Mouse (Mus musculus): ENCODE results near the gene Coro2b. TPM values are rescaled to one million over a fixed set of nuclear protein-coding genes. Genes with fewer than 3 reads are reported as not detected.
"Not testable (repeated sequence)": the region's sequence is repeated elsewhere in the genome, so short reads cannot be mapped to it uniquely, and the experiment has no call there.

Coro2b gene
- polyA plus RNA-seq, 1 experiment from 2014 or later = 5.8 TPM

GRCm38 (mm10) chr9:62460086-62460485, 76.8 kb downstream of the Coro2b start:
- no peaks in the 10 kb centered on the region for H3K27me3 ChIP-seq (replicated peaks)
- H3K4me1 ChIP-seq (replicated peaks) = peaks cover 25% of the 10 kb centered on the region
- H3K4me2 ChIP-seq = no peak overlapping the region
- H3K36me3 ChIP-seq = no peaks in the 10 kb centered on the region
- no peak overlapping the region for H3K27ac ChIP-seq (ENCODE audit: poor library complexity, severe bottlenecking)
- WGBS = 83% methylated on average over 7 of the region's 7 CpGs
- no peak overlapping the region for H3K9ac ChIP-seq
- no peak overlapping the region for H3K4me3 ChIP-seq
- no peaks in the 10 kb centered on the region for H3K9me3 ChIP-seq (replicated peaks)
- no peak for ATAC-seq (ENCODE audit: insufficient number of reproducible peaks, low FRiP score)

DNA sequence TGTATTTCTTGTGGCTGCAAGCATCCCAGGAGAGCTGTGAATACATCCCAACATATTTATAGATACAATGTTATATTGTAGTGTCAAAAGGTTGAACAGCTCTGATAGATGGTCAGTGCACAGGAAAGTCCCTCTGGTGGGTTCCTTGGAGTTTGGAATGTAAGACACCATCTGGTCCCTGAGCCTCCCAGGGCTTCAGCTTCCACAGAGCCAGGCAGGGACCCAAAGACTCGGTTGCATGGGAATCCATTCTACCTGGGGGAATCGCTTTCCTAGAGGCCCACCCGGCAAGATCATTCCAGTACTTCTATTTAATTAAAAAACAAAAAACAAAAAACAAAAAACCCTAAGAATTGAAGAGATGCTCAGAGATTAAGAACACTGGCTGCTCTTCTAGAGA, 78.4 kb downstream of the Coro2b start:
- H3K27me3 ChIP-seq (replicated peaks) = no peaks in the 10 kb centered on the region
- WGBS = 86% methylated on average over 3 of the region's 3 CpGs

DNA sequence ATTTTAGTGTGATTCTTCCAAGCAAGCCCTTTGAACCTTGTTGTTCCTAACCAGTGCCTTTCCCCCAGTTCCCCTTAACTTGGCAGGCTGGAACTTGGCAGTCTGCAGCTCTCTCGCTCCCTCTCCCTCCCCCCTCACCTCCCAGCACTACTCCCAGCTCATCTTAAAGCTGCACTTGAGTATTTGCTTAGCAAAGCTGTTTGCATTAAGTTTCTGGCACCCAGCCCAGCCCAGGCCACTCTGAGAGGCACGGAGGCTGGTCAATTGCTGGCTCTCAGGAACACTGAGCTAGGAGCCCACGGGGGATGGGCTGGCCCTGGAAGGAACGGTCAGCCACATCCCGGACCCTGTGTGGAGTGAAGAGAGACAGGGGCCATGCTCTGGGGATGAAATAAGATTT, 80.8 kb downstream of the Coro2b start:
- Histone ChIP-seq H3K9me3 (replicated peaks) (no peaks in the 10 kb centered on the region), H3K4me2 (peak overlapping the region; percentile 20; the same call in 1 of the 2 replicates), H3K27ac (ENCODE audit: poor library complexity, severe bottlenecking) (peak overlapping the region; percentile 81), H3K4me3 (no peak overlapping the region), H3K9ac (no peak overlapping the region), H3K27me3 (replicated peaks) (no peaks in the 10 kb centered on the region), H3K36me3 (no peaks in the 10 kb centered on the region), H3K4me1 (replicated peaks) (peaks cover 53% of the 10 kb centered on the region)
- peak; percentile 68 for ATAC-seq (ENCODE audit: insufficient number of reproducible peaks, low FRiP score)
- 12% methylated on average over 5 of the region's 5 CpGs for WGBS

More for the DNA sequence above, 78.4 kb downstream of the Coro2b start:
- no peak for ATAC-seq (ENCODE audit: insufficient number of reproducible peaks, low FRiP score)
- Histone ChIP-seq H3K9me3 (replicated peaks) (no peaks in the 10 kb centered on the region), H3K4me2 (no peak overlapping the region), H3K4me3 (no peak overlapping the region), H3K27ac (ENCODE audit: poor library complexity, severe bottlenecking) (no peak overlapping the region), H3K36me3 (no peaks in the 10 kb centered on the region), H3K9ac (no peak overlapping the region), H3K4me1 (replicated peaks) (peaks cover 41% of the 10 kb centered on the region)

DNA sequence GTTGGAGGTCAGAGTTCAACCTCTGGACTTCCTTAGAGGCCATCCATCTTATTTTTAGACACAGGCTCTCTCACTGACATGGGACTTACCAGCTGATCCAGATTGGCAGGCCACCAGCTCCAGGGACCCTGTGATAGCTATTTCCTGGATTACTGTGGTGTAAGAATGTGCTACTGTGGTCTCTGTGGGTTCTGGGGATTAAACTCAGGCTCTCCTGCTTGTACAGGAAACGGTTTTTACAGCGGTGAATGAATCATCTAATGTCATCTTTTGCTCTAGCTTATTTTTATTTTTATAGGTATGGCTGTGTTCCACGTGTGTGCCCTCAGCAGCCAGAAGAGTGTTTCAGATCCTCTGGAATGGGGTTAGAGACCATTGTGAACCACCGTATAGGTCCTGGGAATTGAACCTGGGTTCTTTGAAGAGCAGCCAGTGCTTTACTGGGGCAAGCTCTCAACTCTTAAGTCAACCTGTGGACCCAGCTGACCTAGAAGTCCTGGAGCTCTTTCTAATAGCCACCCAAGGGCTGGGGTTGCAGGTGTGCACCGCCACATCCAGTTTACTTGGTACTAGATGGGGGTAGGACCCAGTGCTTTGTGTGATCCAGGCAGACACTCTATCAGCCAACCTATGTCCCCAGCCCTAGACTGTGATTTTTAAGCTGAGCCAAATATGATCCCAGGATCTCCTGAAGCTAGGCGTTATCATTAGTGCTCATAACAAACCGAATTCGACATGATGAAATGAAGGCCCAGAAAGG, 81.5 kb downstream of the Coro2b start:
- peak overlapping the region; percentile 81 for H3K27ac ChIP-seq (ENCODE audit: poor library complexity, severe bottlenecking)
- H3K4me3 ChIP-seq = no peak overlapping the region
- H3K9ac ChIP-seq = no peak overlapping the region
- H3K9me3 ChIP-seq (replicated peaks) = no peaks in the 10 kb centered on the region
- H3K27me3 ChIP-seq (replicated peaks) = no peaks in the 10 kb centered on the region
- peak overlapping the region; percentile 20; the same call in 1 of the 2 replicates for H3K4me2 ChIP-seq
- 73% methylated on average over 8 of the region's 8 CpGs for WGBS
- peaks cover 53% of the 10 kb centered on the region for H3K4me1 ChIP-seq (replicated peaks)
- ATAC-seq (ENCODE audit: insufficient number of reproducible peaks, low FRiP score) = 0 out of 2 replicates have a peak, but pooled peaks have one; percentile 38
- H3K36me3 ChIP-seq = no peaks in the 10 kb centered on the region

DNA sequence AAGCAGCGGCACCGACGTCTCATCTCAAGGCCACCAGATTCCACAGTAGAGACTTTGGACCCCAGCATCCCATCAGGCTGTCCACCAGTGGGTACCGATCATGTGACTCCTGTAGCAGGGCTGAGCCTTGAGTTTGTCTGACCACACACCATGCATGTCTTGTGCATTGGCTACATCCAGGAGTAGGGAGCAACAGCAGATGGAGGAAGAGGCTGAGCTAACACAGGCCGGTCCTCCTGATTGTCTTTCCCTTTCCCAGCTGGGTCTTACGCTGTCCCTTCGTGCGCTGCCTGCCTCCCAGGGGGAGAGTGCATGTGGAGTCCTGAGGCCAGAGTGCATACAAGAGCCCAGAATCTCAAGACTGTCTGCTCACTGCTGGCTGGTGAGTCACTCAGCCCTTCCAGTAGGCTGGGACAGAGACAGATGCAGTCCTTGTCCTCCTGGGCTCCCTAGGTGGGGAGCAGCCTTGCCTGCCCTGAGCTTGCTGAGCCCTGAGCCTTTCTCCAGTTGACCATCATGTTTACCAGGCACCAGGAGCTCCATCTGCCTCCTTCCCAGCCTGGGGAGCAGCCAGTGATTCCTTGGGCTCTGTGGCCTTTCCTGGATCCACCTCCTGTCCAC, 84.4 kb downstream of the Coro2b start:
- H3K9ac ChIP-seq = peak overlapping the region; percentile 46
- H3K9me3 ChIP-seq (replicated peaks) = no peaks in the 10 kb centered on the region
- no peak overlapping the region for H3K4me2 ChIP-seq
- peaks cover 56% of the 10 kb centered on the region for H3K4me1 ChIP-seq (replicated peaks)
- H3K27me3 ChIP-seq (replicated peaks) = no peaks in the 10 kb centered on the region
- WGBS = 81% methylated on average over 8 of the region's 8 CpGs
- H3K4me3 ChIP-seq = no peak overlapping the region
- peak overlapping the region; percentile 89 for H3K27ac ChIP-seq (ENCODE audit: poor library complexity, severe bottlenecking)
- no peak for ATAC-seq (ENCODE audit: insufficient number of reproducible peaks, low FRiP score)
- H3K36me3 ChIP-seq = no peaks in the 10 kb centered on the region

DNA sequence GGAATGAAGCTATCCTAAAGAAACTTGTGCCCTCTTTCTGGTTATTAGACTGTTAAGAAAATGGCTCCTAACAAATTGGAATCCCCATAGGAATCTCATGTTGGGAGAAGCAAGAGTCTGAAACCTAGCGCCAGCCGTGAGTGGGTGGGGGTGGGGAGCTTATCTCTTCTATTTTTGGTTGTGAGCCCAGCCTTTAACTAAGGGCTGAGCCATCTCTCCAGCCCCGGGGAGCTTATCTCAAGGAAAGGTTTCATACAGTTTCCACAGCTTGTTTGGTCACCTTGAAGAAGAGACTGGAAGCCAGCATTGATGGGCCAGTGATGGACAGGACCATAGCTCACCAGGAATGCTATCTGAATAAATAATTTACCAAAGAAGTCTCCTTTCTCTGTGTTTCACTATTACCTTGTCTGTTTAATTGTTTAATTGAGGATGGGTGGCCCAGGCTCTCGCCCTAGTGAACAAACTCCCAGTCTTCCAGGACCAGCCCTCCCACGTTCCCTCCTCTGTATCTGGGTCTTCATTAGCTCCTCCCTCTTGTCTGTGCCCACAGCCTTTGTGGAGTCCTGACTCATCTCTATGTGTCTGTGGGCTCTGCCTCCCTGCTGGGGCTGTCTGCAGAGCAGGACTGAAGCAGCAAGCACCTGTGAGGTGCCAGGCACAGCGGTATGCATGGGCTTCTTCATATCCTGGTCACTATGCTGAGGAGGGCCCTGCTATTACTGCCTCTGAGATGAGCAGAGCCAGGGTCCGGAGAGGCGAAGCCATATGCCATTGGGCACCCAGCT, 85.1 kb downstream of the Coro2b start:
- Histone ChIP-seq H3K9ac (no peak overlapping the region), H3K27me3 (replicated peaks) (no peaks in the 10 kb centered on the region), H3K4me1 (replicated peaks) (peaks cover 56% of the 10 kb centered on the region), H3K27ac (ENCODE audit: poor library complexity, severe bottlenecking) (peak overlapping the region; percentile 89), H3K9me3 (replicated peaks) (no peaks in the 10 kb centered on the region), H3K36me3 (no peaks in the 10 kb centered on the region), H3K4me3 (no peak overlapping the region), H3K4me2 (peak overlapping the region; percentile 6)
- whole genome bisulfite sequencing = 43% methylated on average over 8 of the region's 8 CpGs
- no peak for ATAC-seq (ENCODE audit: insufficient number of reproducible peaks, low FRiP score)

DNA sequence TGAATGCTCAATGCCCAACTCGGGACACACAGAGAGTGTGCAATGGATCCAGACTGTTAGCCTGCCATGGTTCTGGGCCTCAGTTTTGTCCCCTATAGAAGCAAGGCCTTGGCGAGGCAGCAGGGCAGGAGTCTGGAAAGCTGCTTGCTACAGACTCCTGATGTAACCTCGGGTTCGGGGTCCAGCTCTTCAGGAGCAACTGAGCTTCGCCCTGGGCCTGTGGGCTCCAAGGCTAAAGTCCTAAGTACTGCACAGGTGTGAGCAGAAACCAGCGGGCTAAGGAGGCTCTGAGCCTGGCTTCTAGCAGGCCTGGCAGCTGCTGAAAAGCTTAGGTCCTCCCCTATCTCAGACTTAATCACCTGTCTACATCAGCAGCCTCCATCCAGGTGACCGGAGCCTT, 86.0 kb downstream of the Coro2b start:
- Histone ChIP-seq H3K27ac (ENCODE audit: poor library complexity, severe bottlenecking) (peak overlapping the region; percentile 89), H3K4me2 (peak overlapping the region; percentile 6; the same call in 1 of the 2 replicates), H3K4me3 (no peak overlapping the region), H3K36me3 (no peaks in the 10 kb centered on the region), H3K4me1 (replicated peaks) (peaks cover 56% of the 10 kb centered on the region), H3K9ac (peak overlapping the region; percentile 56; the same call in 1 of the 2 replicates), H3K9me3 (replicated peaks) (no peaks in the 10 kb centered on the region), H3K27me3 (replicated peaks) (no peaks in the 10 kb centered on the region)
- 0 out of 2 replicates have a peak, but pooled peaks have one; percentile 4 for ATAC-seq (ENCODE audit: insufficient number of reproducible peaks, low FRiP score)
- 61% methylated on average over 7 of the region's 7 CpGs for WGBS

GRCm38 (mm10) chr9:62450355-62450754, 86.5 kb downstream of the Coro2b start:
- H3K4me2 ChIP-seq = no peak overlapping the region
- no peak for ATAC-seq (ENCODE audit: insufficient number of reproducible peaks, low FRiP score)
- H3K4me3 ChIP-seq = no peak overlapping the region
- peak overlapping the region; percentile 89 for H3K27ac ChIP-seq (ENCODE audit: poor library complexity, severe bottlenecking)
- H3K27me3 ChIP-seq (replicated peaks) = no peaks in the 10 kb centered on the region
- peaks cover 51% of the 10 kb centered on the region for H3K4me1 ChIP-seq (replicated peaks)
- WGBS = 62% methylated on average over 6 of the region's 6 CpGs
- H3K36me3 ChIP-seq = no peaks in the 10 kb centered on the region
- no peaks in the 10 kb centered on the region for H3K9me3 ChIP-seq (replicated peaks)
- peak overlapping the region; percentile 22; the same call in 1 of the 2 replicates for H3K9ac ChIP-seq

GRCm38 (mm10) chr9:62447337-62447736, 89.5 kb downstream of the Coro2b start:
- H3K4me3 ChIP-seq; H3K9ac ChIP-seq; H3K27ac ChIP-seq (ENCODE audit: poor library complexity, severe bottlenecking); H3K9me3 ChIP-seq (replicated peaks); H3K4me2 ChIP-seq; H3K36me3 ChIP-seq; ATAC-seq (ENCODE audit: insufficient number of reproducible peaks, low FRiP score); H3K27me3 ChIP-seq (replicated peaks): not testable (repeated sequence)
- 89% methylated on average over 6 of the region's 10 CpGs for WGBS
- peaks cover 23% of the 10 kb centered on the region for H3K4me1 ChIP-seq (replicated peaks)

DNA sequence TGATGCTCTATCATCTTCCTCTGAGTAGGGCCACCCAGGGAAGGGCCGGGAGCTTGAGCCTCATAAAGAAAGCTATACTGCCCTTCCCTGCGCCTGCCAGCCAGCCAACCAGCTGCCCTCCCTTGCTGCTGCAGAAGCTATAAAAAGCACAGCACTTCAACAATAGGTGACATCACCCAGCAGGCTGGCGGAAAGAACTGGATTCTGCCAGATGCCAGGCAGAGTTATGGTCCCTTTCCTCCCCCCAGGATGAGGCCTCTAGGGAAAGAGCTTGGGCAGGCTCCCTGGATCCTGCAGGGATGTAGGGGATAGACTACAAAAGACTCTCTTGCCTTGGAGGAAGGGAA, 98.1 kb downstream of the Coro2b start:
- 12% methylated on average over 3 of the region's 3 CpGs for WGBS

More for the DNA sequence above, 98.1 kb downstream of the Coro2b start:
- no peaks in the 10 kb centered on the region for H3K36me3 ChIP-seq
- H3K27me3 ChIP-seq (replicated peaks) = no peaks in the 10 kb centered on the region
- no peak overlapping the region for H3K4me3 ChIP-seq
- H3K4me2 ChIP-seq = 0 out of 2 replicates have a peak overlapping the region, but pooled peaks have one; percentile 9
- peak overlapping the region; percentile 98 for H3K27ac ChIP-seq (ENCODE audit: poor library complexity, severe bottlenecking)
- H3K9me3 ChIP-seq (replicated peaks) = no peaks in the 10 kb centered on the region
- peak; percentile 80 for ATAC-seq (ENCODE audit: insufficient number of reproducible peaks, low FRiP score)
- peak overlapping the region; percentile 33 for H3K9ac ChIP-seq
- H3K4me1 ChIP-seq (replicated peaks) = peaks cover 39% of the 10 kb centered on the region

Measured in heart, embryonic 12.5 days (tissue).